Mouse (Mus musculus) heart, postnatal 0 days (tissue): Measurements from ENCODE around the gene Gm11564.

ENCODE experiments used
- CTCF ChIP-seq: IDR thresholded peaks from 2 replicates; pipeline ENCODE4 v1.5.1; 2016; ENCODE audit warnings: antibody characterized with exemption, control low read depth, low read depth
- EP300 ChIP-seq: IDR thresholded peaks from 2 replicates; pipeline ENCODE4 v1.6.1; 2016; ENCODE audit warnings: antibody characterized with exemption, low read depth

GRCm38 (mm10) chr11:99780604-99781003 lies 34.9 kb downstream of the Gm11564 start, which contains the start of gene Krtap4-8:
- TF ChIP-seq CTCF: no peak
- no peak for TF ChIP-seq EP300
